Mouse (Mus musculus) adrenal gland, postnatal 10 days (tissue): ENCODE data around the gene Stard13. TPM values are rescaled to one million over a fixed set of nuclear protein-coding genes. Genes with fewer than 3 reads are reported as not detected.
A peak's percentile ranks its signal among the peaks of the same experiment; 100 is the strongest.

ENCODE experiments used
- DNase-seq: peaks from one replicate; pipeline ENCODE4 v3.0.0; 2021; ENCODE audit warnings: mixed read lengths
- total RNA-seq, 2 experiments: library from RNA; stranded (reverse); gene quantifications; 2 replicates each; pipeline ENCODE4 v1.2.3; 2021

The Stard13 gene
- total RNA-seq, 2 experiments from 2014 or later, result 22.6 to 30.1 TPM

- no peak for DNase-seq
Measured at GRCm38 (mm10) chr5:151104354-151105053, 129.1 kb downstream of the Stard13 start.

GRCm38 (mm10) chr5:151103284-151103683 is 130.4 kb downstream of the Stard13 start:
- no peak for DNase-seq

GRCm38 (mm10) chr5:151102262-151102661 is 131.4 kb downstream of the Stard13 start:
- DNase-seq, result no peak

GRCm38 (mm10) chr5:151096012-151096411 is 137.6 kb downstream of the Stard13 start:
- peak; percentile 32 for DNase-seq

- no peak for DNase-seq
Measured at GRCm38 (mm10) chr5:151092886-151093665, 140.6 kb downstream of the Stard13 start.

- no peak for DNase-seq
Measured at GRCm38 (mm10) chr5:151090996-151091395, 142.6 kb downstream of the Stard13 start.

GRCm38 (mm10) chr5:151089201-151089600 is 144.4 kb downstream of the Stard13 start:
- no peak for DNase-seq

GRCm38 (mm10) chr5:151086425-151087202 is 147.0 kb downstream of the Stard13 start:
- no peak for DNase-seq

GRCm38 (mm10) chr5:151085749-151086148 is 147.9 kb downstream of the Stard13 start:
- DNase-seq, result no peak

- DNase-seq, result no peak
Measured at GRCm38 (mm10) chr5:151080276-151080675, 153.4 kb downstream of the Stard13 start.

- no peak for DNase-seq
Measured at GRCm38 (mm10) chr5:151077953-151078352, 155.7 kb downstream of the Stard13 start.

- DNase-seq, result no peak
Measured at GRCm38 (mm10) chr5:151076917-151077316, 156.7 kb downstream of the Stard13 start.

GRCm38 (mm10) chr5:151074282-151074681 is 159.4 kb downstream of the Stard13 start:
- no peak for DNase-seq

GRCm38 (mm10) chr5:151071430-151071829 is 162.2 kb downstream of the Stard13 start:
- no peak for DNase-seq

GRCm38 (mm10) chr5:151070896-151071295 is 162.7 kb downstream of the Stard13 start:
- DNase-seq, result no peak

GRCm38 (mm10) chr5:151069569-151069968 is 164.1 kb downstream of the Stard13 start:
- no peak for DNase-seq

GRCm38 (mm10) chr5:151066016-151066415 is 167.6 kb downstream of the Stard13 start:
- no peak for DNase-seq

GRCm38 (mm10) chr5:151065228-151065627 is 168.4 kb downstream of the Stard13 start:
- DNase-seq, result no peak

- no peak for DNase-seq
Measured at GRCm38 (mm10) chr5:151061942-151062341, 171.7 kb downstream of the Stard13 start.

GRCm38 (mm10) chr5:151060476-151060875 is 173.2 kb downstream of the Stard13 start:
- DNase-seq, result no peak

- DNase-seq, result no peak
Measured at GRCm38 (mm10) chr5:151059772-151060171, 173.9 kb downstream of the Stard13 start.

GRCm38 (mm10) chr5:151059352-151059751 is 174.3 kb downstream of the Stard13 start:
- DNase-seq, result no peak

- no peak for DNase-seq
Measured at GRCm38 (mm10) chr5:151057716-151058115, 175.9 kb downstream of the Stard13 start.
